Mouse (Mus musculus) macrophage (primary cell): ENCODE results near the gene Tas2r143. TPM values are rescaled to one million over a fixed set of nuclear protein-coding genes. Genes with fewer than 3 reads are reported as not detected.

ENCODE experiments used
- polyA plus RNA-seq: library from polyadenylated mRNA; stranded (reverse); fragments of 250-400 nt; gene quantifications from 3 replicates; pipeline ENCODE4 v1.2.4, GENCODE M21; 2018; ENCODE audit warnings: inconsistent platforms

Gene Tas2r143
- polyA plus RNA-seq, 1 experiment from 2014 or later: not detected

Other genes with a start within 250 kb of the Tas2r143 start
- gene Tas2r144, start 184.9 kb upstream of the Tas2r143 start, polyA plus RNA-seq: not detected in 3 replicates
- gene Gstk1, start 154.3 kb upstream of the Tas2r143 start, polyA plus RNA-seq: 4.0 to 4.3 TPM (median 4.2 TPM) in 3 replicates
- not detected in 3 replicates for gene Tmem139, start 138.3 kb upstream of the Tas2r143 start, polyA plus RNA-seq
- 7.8 to 14.4 TPM (median 10.2 TPM) in 3 replicates for gene Casp2, start 135.3 kb upstream of the Tas2r143 start, polyA plus RNA-seq
- gene Clcn1, start 113.6 kb upstream of the Tas2r143 start, polyA plus RNA-seq: 0.09 to 0.34 TPM in 2 of 3 replicates, not detected in the other
- not detected in 3 replicates for gene Fam131b, start 75.6 kb upstream of the Tas2r143 start, polyA plus RNA-seq
- gene Zyx, start 50.6 kb upstream of the Tas2r143 start, polyA plus RNA-seq: 63.6 to 176 TPM (median 108 TPM) in 3 replicates
- gene Epha1, start 27.0 kb upstream of the Tas2r143 start, polyA plus RNA-seq: not detected in 3 replicates
- not detected in 3 replicates for gene Tas2r135, start 5.2 kb downstream of the Tas2r143 start, polyA plus RNA-seq
- gene Tas2r126, start 34.3 kb downstream of the Tas2r143 start, polyA plus RNA-seq: not detected in 3 replicates
- gene Olfr458, start 65.0 kb downstream of the Tas2r143 start, polyA plus RNA-seq: not detected in 3 replicates
- gene Olfr457, start 76.1 kb downstream of the Tas2r143 start, polyA plus RNA-seq: not detected in 3 replicates
- gene Olfr456, start 87.0 kb downstream of the Tas2r143 start, polyA plus RNA-seq: not detected in 3 replicates
- not detected in 3 replicates for gene Olfr455, start 147.3 kb downstream of the Tas2r143 start, polyA plus RNA-seq
- not detected in 3 replicates for gene Tcaf3, start 197.5 kb downstream of the Tas2r143 start, polyA plus RNA-seq
- gene Tcaf2, start 245.0 kb downstream of the Tas2r143 start, polyA plus RNA-seq: not detected in 3 replicates